Mouse (Mus musculus): ENCODE results near the gene Krtap9-3.
"Not testable (repeated sequence)": the region's sequence is repeated elsewhere in the genome, so short reads cannot be mapped to it uniquely, and the experiment has no call there.

DNA sequence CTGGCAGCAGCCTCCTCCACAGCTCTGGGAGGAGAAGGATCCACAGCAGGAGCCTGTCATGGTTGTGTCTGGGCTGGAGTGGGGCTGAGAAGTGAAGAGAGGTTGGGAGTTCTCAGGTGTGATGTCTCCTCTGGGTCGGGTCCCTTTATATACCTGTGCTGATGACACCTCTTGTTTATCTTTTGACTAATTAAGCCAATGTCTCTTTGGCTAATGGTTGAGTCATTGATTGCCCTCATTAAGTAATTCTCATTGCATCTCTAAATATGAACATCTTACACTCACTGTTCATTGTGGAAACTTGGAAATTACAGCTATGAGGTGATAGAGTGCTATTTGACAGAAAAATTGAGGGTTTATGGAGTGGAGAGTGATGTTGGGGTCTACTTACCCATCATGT is 5.3 kb upstream of the Krtap9-3 start, which contains the start of gene Gm11938:
- not testable (repeated sequence) for TF ChIP-seq CTCF (IDR thresholded peaks at IDR 0.05; ENCODE audit: low read depth, low read length); POLR2A (IDR thresholded peaks at IDR 0.05; ENCODE audit: borderline replicate concordance, low read depth, low read length)
